Mouse (Mus musculus) spleen, adult 2 months (tissue): Measurements from ENCODE around the gene Rhoj.

Experiments
- CTCF ChIP-seq: fragments of 200-500 bp; IDR thresholded peaks from 2 replicates; pipeline ENCODE4 v1.5.1; 2011; ENCODE audit warnings: mild to moderate bottlenecking, inconsistent platforms; ENCODE audit not compliant: insufficient read depth, insufficient read length, insufficient replicate concordance; ENCODE audit errors: extremely low read depth
- POLR2A ChIP-seq: fragments of 200-500 bp; IDR thresholded peaks from 2 replicates; pipeline ENCODE4 v1.6.1; 2011; ENCODE audit warnings: low read depth, low read length, inconsistent platforms

GRCm38 (mm10) chr12:75416681-75417080 lies 108.6 kb downstream of the Rhoj start, which contains the start of gene Gphb5:
- TF ChIP-seq CTCF (no peak), POLR2A (no peak)
